Mouse (Mus musculus) mature B cell (primary cell): Measurements from ENCODE around the gene Olfr1419.
"Not testable (repeated sequence)": the region's sequence is repeated elsewhere in the genome, so short reads cannot be mapped to it uniquely, and the experiment has no call there.

Experiments
- in situ Hi-C: fragments of 300-500 bp; cut with MboI; formaldehyde crosslinking; loops from 2 replicates; pipeline ENCODE4 v1.14.3; 2019

Gene Olfr1419

GRCm38 (mm10) chr19:11875006-11875405 lies at the start of gene Olfr1419:
Gene Olfr1419, minus strand, starts transcription at chr19:11875106.
- in situ Hi-C loops = no loop called here

- in situ Hi-C loops = not testable (repeated sequence)
Observed at GRCm38 (mm10) chr19:11922515-11922914, 47.6 kb upstream of the Olfr1419 start.

- in situ Hi-C loops = no loop called here
Observed at GRCm38 (mm10) chr19:11922068-11922467, 47.2 kb upstream of the Olfr1419 start.

- in situ Hi-C loops = no loop called here
Observed at GRCm38 (mm10) chr19:11915804-11916203, 40.9 kb upstream of the Olfr1419 start.

- in situ Hi-C loops = no loop called here
Observed at GRCm38 (mm10) chr19:11912533-11913121, 37.7 kb upstream of the Olfr1419 start.

- in situ Hi-C loops = no loop called here
Observed at GRCm38 (mm10) chr19:11912037-11912532, 37.2 kb upstream of the Olfr1419 start, which contains the start of gene Patl1. Gene Patl1, plus strand, starts transcription at chr19:11912399.

- in situ Hi-C loops = no loop called here
Observed at GRCm38 (mm10) chr19:11911603-11912002, 36.7 kb upstream of the Olfr1419 start.

GRCm38 (mm10) chr19:11911021-11911420 lies 36.1 kb upstream of the Olfr1419 start:
- in situ Hi-C loops = no loop called here

- in situ Hi-C loops = no loop called here
Observed at GRCm38 (mm10) chr19:11886265-11886664, 11.4 kb upstream of the Olfr1419 start, which contains the start of gene Olfr1420. Gene Olfr1420, plus strand, starts transcription at chr19:11886565.

- in situ Hi-C loops = not testable (repeated sequence)
Observed at GRCm38 (mm10) chr19:11878404-11878803, 3.5 kb upstream of the Olfr1419 start.

- in situ Hi-C loops = no loop called here
Observed at GRCm38 (mm10) chr19:11867837-11868236, 7.1 kb downstream of the Olfr1419 start.

GRCm38 (mm10) chr19:11860966-11861365 lies 13.9 kb downstream of the Olfr1419 start, which contains the start of gene Olfr1418:
Gene Olfr1418, minus strand, starts transcription at chr19:11861066.
- in situ Hi-C loops = no loop called here

GRCm38 (mm10) chr19:11856506-11856905 lies 18.4 kb downstream of the Olfr1419 start:
- in situ Hi-C loops = no loop called here

- in situ Hi-C loops = no loop called here
Observed at GRCm38 (mm10) chr19:11854821-11855220, 20.1 kb downstream of the Olfr1419 start.

- in situ Hi-C loops = no loop called here
Observed at GRCm38 (mm10) chr19:11852652-11853051, 22.3 kb downstream of the Olfr1419 start.

GRCm38 (mm10) chr19:11846333-11846732 lies 28.6 kb downstream of the Olfr1419 start:
- in situ Hi-C loops = no loop called here

- in situ Hi-C loops = no loop called here
Observed at GRCm38 (mm10) chr19:11839119-11839518, 35.8 kb downstream of the Olfr1419 start, which contains the start of gene Olfr1417. Gene Olfr1417, minus strand, starts transcription at chr19:11839219.

GRCm38 (mm10) chr19:11823346-11824065 lies 51.4 kb downstream of the Olfr1419 start:
- in situ Hi-C loops = no loop called here

- in situ Hi-C loops = no loop called here
Observed at GRCm38 (mm10) chr19:11820211-11820610, 54.7 kb downstream of the Olfr1419 start.

- in situ Hi-C loops = no loop called here
Observed at GRCm38 (mm10) chr19:11819800-11820199, 55.1 kb downstream of the Olfr1419 start.

- in situ Hi-C loops = no loop called here
Observed at GRCm38 (mm10) chr19:11819143-11819700, 55.7 kb downstream of the Olfr1419 start, which contains the start of gene Stx3. Gene Stx3, minus strand, starts transcription at chr19:11819403.
